Mouse (Mus musculus) lung, adult 2 months (tissue): ENCODE data around the gene Olfr598.

Experiments used
- CTCF ChIP-seq: fragments of 200-500 bp; IDR thresholded peaks from 2 replicates; pipeline ENCODE4 v1.5.1; 2011; ENCODE audit warnings: mild to moderate bottlenecking, low read length, control low read depth; ENCODE audit not compliant: insufficient read depth
- POLR2A ChIP-seq: fragments of 200-500 bp; IDR thresholded peaks from 2 replicates; pipeline ENCODE4 v1.6.1; 2011; ENCODE audit warnings: low read depth, mild to moderate bottlenecking, control low read depth, low read length, borderline replicate concordance; ENCODE audit errors: extremely low read depth

DNA sequence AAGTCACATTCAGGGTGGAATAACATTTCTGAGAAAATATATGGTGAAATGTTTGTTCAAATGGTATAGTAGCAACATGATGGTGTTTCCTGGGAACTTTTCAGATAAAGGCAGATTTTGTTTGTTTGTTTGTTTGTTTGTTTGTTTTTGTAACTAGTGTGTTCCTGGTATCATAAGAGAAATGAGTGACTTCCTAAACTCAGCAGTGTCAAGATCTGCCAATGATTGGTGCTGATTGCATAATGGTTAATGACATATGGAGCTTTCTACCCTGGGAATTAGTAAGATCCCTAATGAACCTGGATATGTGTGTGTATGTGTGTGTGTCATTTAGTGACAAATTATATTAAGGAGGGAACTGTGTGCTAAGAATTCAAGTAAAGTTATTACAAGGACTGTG lies at the start of gene Olfr598:
- TF ChIP-seq CTCF (no peak), POLR2A (no peak)
